Mouse (Mus musculus) heart, adult 2 months (tissue): ENCODE results near the gene Slc25a54.

Experiments
- CTCF ChIP-seq: fragments of 200-600 bp; IDR thresholded peaks from 2 replicates; pipeline ENCODE4 v1.8.1; 2022; ENCODE audit warnings: antibody characterized with exemption, mild to moderate bottlenecking, moderate library complexity
- EP300 ChIP-seq: fragments of 200-500 bp; IDR thresholded peaks from 2 replicates; pipeline ENCODE4 v1.6.1; 2011; ENCODE audit warnings: low read depth, low read length, control low read depth; ENCODE audit not compliant: insufficient read depth
- POLR2A ChIP-seq: fragments of 200-500 bp; IDR thresholded peaks from 2 replicates; pipeline ENCODE4 v1.6.1; 2011; ENCODE audit warnings: mild to moderate bottlenecking, low read depth, low read length, control low read depth; ENCODE audit not compliant: insufficient read depth

DNA sequence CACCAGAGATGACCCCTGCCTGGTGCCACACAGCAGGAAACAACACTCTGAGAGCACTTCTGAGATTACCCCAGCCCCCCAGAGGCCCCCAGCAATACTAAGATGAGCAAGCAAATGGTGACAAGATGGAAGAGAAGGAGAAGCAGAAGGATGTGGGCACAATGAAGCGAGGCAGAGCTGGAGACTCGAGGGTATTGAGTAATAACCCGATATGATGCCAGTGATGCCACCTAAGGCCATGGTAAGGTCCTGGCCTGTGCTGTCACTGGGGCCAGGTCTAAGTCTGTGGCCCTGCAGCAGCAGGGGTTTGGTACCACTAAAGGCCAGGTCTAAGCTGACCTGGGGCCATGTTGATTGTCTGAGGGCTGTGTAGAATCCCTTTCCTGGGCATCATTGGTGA lies 33.8 kb upstream of the Slc25a54 start:
- TF ChIP-seq CTCF (no peak), POLR2A (no peak), EP300 (no peak)
